Mouse (Mus musculus) ES-E14 (cell line): Measurements from ENCODE around the gene Gm572. TPM values are rescaled to one million over a fixed set of nuclear protein-coding genes. Genes with fewer than 3 reads are reported as not detected.
A peak's percentile ranks its signal among the peaks of the same experiment; 100 is the strongest.

ENCODE experiments used
- DNase-seq: peaks from one replicate; pipeline ENCODE4 v3.0.0-alpha.2; 2013; ENCODE audit warnings: low read depth, low spot score
- H3K27ac ChIP-seq: 2 replicates; pipeline ENCODE4 v1.5.1; 2012; ENCODE audit warnings: low read depth, mild to moderate bottlenecking, low read length, moderate library complexity, mixed read lengths; ENCODE audit not compliant: poor library complexity, insufficient read depth, severe bottlenecking
- H3K36me3 ChIP-seq: 2 replicates; pipeline ENCODE4 v1.6.1; 2012; ENCODE audit warnings: mild to moderate bottlenecking, low read length, moderate library complexity, mixed read lengths; ENCODE audit not compliant: control insufficient read depth, poor library complexity, insufficient read depth, severe bottlenecking
- H3K4me1 ChIP-seq, 2 experiments: fragments of 150-350 bp in 1 of 2; sonication (generic) in 1 of 2; 2 replicates each; pipeline ENCODE4 v1.6.1; 2012; ENCODE audit warnings: low read length in 2 of 2, mild to moderate bottlenecking in 1 of 2, mixed read lengths in 1 of 2; ENCODE audit not compliant: control insufficient read depth in 2 of 2, insufficient read depth in 2 of 2, poor library complexity in 1 of 2
- H3K4me3 ChIP-seq, 2 experiments: fragments of 150-350 bp in 1 of 2; sonication (generic) in 1 of 2; 2 replicates each; pipeline ENCODE4 v1.5.1; 2012; ENCODE audit warnings: low read length in 2 of 2, low read depth in 1 of 2, mild to moderate bottlenecking in 1 of 2, mixed read lengths in 1 of 2; ENCODE audit not compliant: insufficient read depth in 1 of 2, poor library complexity in 1 of 2, severe bottlenecking in 1 of 2
- H3K9ac ChIP-seq: 2 replicates; pipeline ENCODE4 v1.6.1; 2012; ENCODE audit warnings: low read depth, mild to moderate bottlenecking, low read length, mixed read lengths; ENCODE audit not compliant: poor library complexity, insufficient read depth, severe bottlenecking
- H3K9me3 ChIP-seq: fragments of 150-350 bp; sonication (generic); 2 replicates; pipeline ENCODE4 v1.6.1; 2012; ENCODE audit warnings: low read depth, mild to moderate bottlenecking, low read length; ENCODE audit not compliant: control insufficient read depth, insufficient read depth
- CHD2 ChIP-seq: IDR thresholded peaks from 2 replicates; pipeline ENCODE4 v1.6.1; 2014; ENCODE audit warnings: mild to moderate bottlenecking, low read depth, low read length, inconsistent platforms
- HCFC1 ChIP-seq: IDR thresholded peaks from 2 replicates; pipeline ENCODE4 v1.6.1; 2012; ENCODE audit warnings: low read length, inconsistent platforms, borderline replicate concordance; ENCODE audit not compliant: insufficient read depth
- MAFK ChIP-seq: IDR thresholded peaks from 2 replicates; pipeline ENCODE4 v1.6.1; 2014; ENCODE audit warnings: mild to moderate bottlenecking, low read depth, low read length, inconsistent platforms; ENCODE audit not compliant: insufficient read depth
- ZC3H11A ChIP-seq: IDR thresholded peaks from 2 replicates; pipeline ENCODE4 v1.6.1; 2012; ENCODE audit warnings: low read depth, mild to moderate bottlenecking, inconsistent platforms, low read length, borderline replicate concordance
- ZNF384 ChIP-seq: IDR thresholded peaks from 2 replicates; pipeline ENCODE4 v1.6.1; 2012; ENCODE audit warnings: low read depth, low read length, inconsistent platforms
- in situ Hi-C, 2 experiments: fragments of 600-800 bp; cut with MboI; formaldehyde crosslinking; loops; one replicate each; pipeline ENCODE4 v1.15.1; 2025; ENCODE audit warnings: low sequenced_read_pairs in 2 of 2, inconsistent platforms in 1 of 2; ENCODE audit not compliant: unreplicated experiment in 2 of 2
- total RNA-seq: library from RNA; depleted of rRNA; stranded (reverse); fragments of 300-350 nt; gene quantifications from 2 replicates; pipeline ENCODE4 v1.2.3, GENCODE M21; 2012; rRNA removed

Gene Gm572
- total RNA-seq, 1 experiment, result 0.13 TPM

DNA sequence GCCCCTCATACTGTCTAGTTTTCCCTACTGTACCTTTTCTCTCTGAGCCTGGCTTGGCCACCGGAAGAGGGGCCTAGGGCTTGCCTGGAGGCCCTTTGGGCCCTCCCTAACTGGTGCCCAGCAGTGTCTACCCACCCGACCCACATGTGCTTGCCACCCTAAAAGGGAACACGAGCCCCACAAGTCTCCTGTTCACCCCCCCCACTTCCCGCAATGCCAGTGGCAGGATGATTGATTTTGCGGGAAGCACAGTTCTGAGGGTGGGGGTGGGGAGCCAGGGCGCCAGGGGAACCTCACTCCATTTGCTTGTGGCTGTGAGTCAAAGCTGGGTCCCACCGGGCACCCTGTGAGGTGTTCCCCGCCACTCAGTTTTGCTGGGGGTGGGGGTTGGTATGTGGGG, 70.9 kb downstream of the Gm572 start:
- H3K4me3 ChIP-seq, result no peak overlapping the region
- no peaks in the 10 kb centered on the region for H3K9me3 ChIP-seq
- in situ Hi-C loops, result no loop called here
- H3K36me3 ChIP-seq, result no peaks in the 10 kb centered on the region
- no peak for TF ChIP-seq ZNF384
- TF ChIP-seq HCFC1, result no peak
- TF ChIP-seq MAFK, result no peak
- TF ChIP-seq ZC3H11A, result no peak
- TF ChIP-seq CHD2, result no peak
- peaks cover 0 to 45% of the 10 kb centered on the region in 2 experiments; a peak in 3 of 4 replicates for H3K4me1 ChIP-seq
- H3K27ac ChIP-seq, result no peak overlapping the region
- no peak for DNase-seq
- H3K9ac ChIP-seq, result peak overlapping the region; percentile 19; the same call in 1 of the 2 replicates

DNA sequence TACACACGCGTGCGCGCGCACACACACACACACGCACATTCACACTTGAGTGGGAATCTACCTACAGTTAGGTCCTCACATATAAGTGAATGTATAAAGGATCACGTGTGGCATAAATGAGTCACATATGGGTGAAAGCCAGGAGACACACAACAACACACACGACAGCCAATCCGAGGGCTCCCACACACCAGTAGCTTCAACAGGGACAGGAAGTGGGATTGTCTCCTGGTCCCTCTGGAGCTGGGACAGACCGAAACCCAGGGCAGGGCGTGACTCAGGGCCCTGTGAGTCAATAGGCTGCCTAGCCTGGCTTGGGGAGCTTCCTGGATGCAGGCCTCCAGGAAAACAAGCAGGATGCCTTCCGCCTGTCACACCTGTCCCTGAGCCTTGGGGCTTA, 71.6 kb downstream of the Gm572 start:
- no peaks in the 10 kb centered on the region for H3K36me3 ChIP-seq
- H3K9ac ChIP-seq, result no peak overlapping the region
- no peak for DNase-seq
- H3K9me3 ChIP-seq, result no peaks in the 10 kb centered on the region
- TF ChIP-seq ZC3H11A, result no peak
- no peak for TF ChIP-seq CHD2
- no peak for TF ChIP-seq MAFK
- no peak for TF ChIP-seq ZNF384
- TF ChIP-seq HCFC1, result no peak
- no peak overlapping the region for H3K4me3 ChIP-seq
- peaks cover 0 to 40% of the 10 kb centered on the region in 2 experiments; a peak in 2 of 4 replicates for H3K4me1 ChIP-seq
- in situ Hi-C loops, result no loop called here
- no peak overlapping the region for H3K27ac ChIP-seq

GRCm38 (mm10) chr4:148715396-148715795, 72.3 kb downstream of the Gm572 start:
- TF ChIP-seq ZNF384 (no peak), MAFK (no peak), HCFC1 (no peak), CHD2 (no peak), ZC3H11A (no peak)
- no peak for DNase-seq
- Histone ChIP-seq H3K9ac (no peak overlapping the region), H3K36me3 (no peaks in the 10 kb centered on the region), H3K9me3 (no peaks in the 10 kb centered on the region), H3K27ac (no peak overlapping the region), H3K4me1 (peaks cover 0 to 36% of the 10 kb centered on the region in 2 experiments; a peak in 2 of 4 replicates), H3K4me3 (no peak overlapping the region)
- in situ Hi-C loops, result no loop called here

Other genes starting within 250 kb of the Gm572 start
- 24.0 and 25.7 TPM in 2 replicates for gene Ubiad1, start 198.5 kb upstream of the Gm572 start, total RNA-seq
- gene Mtor, start 194.7 kb upstream of the Gm572 start, total RNA-seq, result 37.6 and 48.2 TPM in 2 replicates
- gene Angptl7, start 142.9 kb upstream of the Gm572 start, total RNA-seq, result 0.13 and 0.37 TPM in 2 replicates
- gene Exosc10, start 84.9 kb upstream of the Gm572 start, total RNA-seq, result 76.5 and 78.4 TPM in 2 replicates
- 165 and 199 TPM in 2 replicates for gene Srm, start 51.8 kb upstream of the Gm572 start, total RNA-seq
- gene Masp2, start 40.8 kb upstream of the Gm572 start, total RNA-seq, result 3.7 and 5.9 TPM in 2 replicates
- 229 and 259 TPM in 2 replicates for gene Tardbp, start 16.3 kb upstream of the Gm572 start, total RNA-seq
- gene Casz1, start 161.1 kb downstream of the Gm572 start, total RNA-seq, result 4.0 and 11.0 TPM in 2 replicates